Mouse (Mus musculus) layer of hippocampus, postnatal 36 days (tissue): ENCODE data around the gene Cep19. TPM values are rescaled to one million over a fixed set of nuclear protein-coding genes. Genes with fewer than 3 reads are reported as not detected.

Experiments used
- DNase-seq, 2 experiments: peaks; one replicate each; pipeline ENCODE4 v3.0.0; 2022
- total RNA-seq, 2 experiments: library from RNA; stranded (reverse); gene quantifications; 2 replicates each; pipeline ENCODE4 v1.2.3; 2021

The Cep19 gene
- total RNA-seq, 2 experiments from 2014 or later, result 63.0 to 63.9 TPM

GRCm38 (mm10) chr16:32108170-32108569 lies 8.6 kb downstream of the Cep19 start:
- DNase-seq, result no peak

GRCm38 (mm10) chr16:32108578-32108977 lies 9.0 kb downstream of the Cep19 start:
- DNase-seq, result no peak

- DNase-seq, result no peak
Measured at GRCm38 (mm10) chr16:32110951-32111699, 11.5 kb downstream of the Cep19 start.

GRCm38 (mm10) chr16:32113541-32114218 lies 14.1 kb downstream of the Cep19 start:
- peak; percentile 33 to 50 for DNase-seq

- DNase-seq, result no peak
Measured at GRCm38 (mm10) chr16:32114406-32114805, 14.8 kb downstream of the Cep19 start.

- DNase-seq, result peak; percentile 81 to 82
Measured at GRCm38 (mm10) chr16:32114968-32115695, 15.5 kb downstream of the Cep19 start.

GRCm38 (mm10) chr16:32115781-32116180 lies 16.2 kb downstream of the Cep19 start:
- no peak for DNase-seq

GRCm38 (mm10) chr16:32116186-32116585 lies 16.6 kb downstream of the Cep19 start:
- DNase-seq, result no peak

- DNase-seq, result no peak
Measured at GRCm38 (mm10) chr16:32120454-32120853, 20.9 kb downstream of the Cep19 start.

GRCm38 (mm10) chr16:32124020-32124419 lies 24.4 kb downstream of the Cep19 start:
- no peak for DNase-seq

- no peak for DNase-seq
Measured at GRCm38 (mm10) chr16:32124444-32125335, 25.1 kb downstream of the Cep19 start.

- DNase-seq, result no peak
Measured at GRCm38 (mm10) chr16:32125364-32125763, 25.8 kb downstream of the Cep19 start.

- no peak for DNase-seq
Measured at GRCm38 (mm10) chr16:32127046-32127445, 27.4 kb downstream of the Cep19 start.

GRCm38 (mm10) chr16:32129449-32130189 lies 30.0 kb downstream of the Cep19 start:
- no peak for DNase-seq

GRCm38 (mm10) chr16:32130190-32130826 lies 30.7 kb downstream of the Cep19 start:
- no peak for DNase-seq

GRCm38 (mm10) chr16:32133148-32133547 lies 33.5 kb downstream of the Cep19 start:
- no peak for DNase-seq

- DNase-seq, result no peak
Measured at GRCm38 (mm10) chr16:32135842-32136357, 36.3 kb downstream of the Cep19 start.

- DNase-seq, result peak; percentile 23 to 24
Measured at GRCm38 (mm10) chr16:32138954-32139353, 39.4 kb downstream of the Cep19 start.

- no peak for DNase-seq
Measured at GRCm38 (mm10) chr16:32143766-32144165, 44.2 kb downstream of the Cep19 start.

- no peak for DNase-seq
Measured at GRCm38 (mm10) chr16:32144592-32144991, 45.0 kb downstream of the Cep19 start.
